Mouse (Mus musculus) kidney, adult 2 months (tissue): ENCODE measurements around the gene Nt5c.

Source experiments
- CTCF ChIP-seq: fragments of 200-500 bp; conservative IDR thresholded peaks from 2 replicates; pipeline ENCODE4 v1.5.1; 2011; ENCODE audit warnings: low read depth, mild to moderate bottlenecking, control low read depth, low read length, moderate library complexity, mixed read lengths; ENCODE audit not compliant: insufficient read depth, insufficient read length
- POLR2A ChIP-seq: fragments of 200-500 bp; IDR thresholded peaks from one replicate; pipeline ENCODE4 v1.6.1; 2011; ENCODE audit warnings: low read depth, low read length, control low read depth

- TF ChIP-seq CTCF (no peak), POLR2A (no peak)
These were observed 11.0 kb upstream of the Nt5c start for GRCm38 (mm10) chr11:115502636-115503035.
